Mouse (Mus musculus) embryonic facial prominence, embryonic 15.5 days (tissue): Measurements from ENCODE around the gene Gm14147. TPM values are rescaled to one million over a fixed set of nuclear protein-coding genes. Genes with fewer than 3 reads are reported as not detected.
"Not testable (repeated sequence)": the region's sequence is repeated elsewhere in the genome, so short reads cannot be mapped to it uniquely, and the experiment has no call there.

ENCODE experiments used
- ATAC-seq: fragments of 200-750 bp; cut with Nextera tagmentation; 2 replicates; pipeline ENCODE4 v1.8.0; 2017; ENCODE audit warnings: low read depth, moderate TSS enrichment; ENCODE audit not compliant: insufficient number of reproducible peaks, low FRiP score, low TSS enrichment
- H3K27ac ChIP-seq: fragments of 300-500 bp; sonication (generic); replicated peaks from 2 replicates; pipeline ENCODE4 v1.5.1; 2015; ENCODE audit warnings: mild to moderate bottlenecking, inconsistent platforms
- H3K27me3 ChIP-seq: fragments of 300-500 bp; sonication (generic); 2 replicates; pipeline ENCODE4 v1.6.1; 2015; ENCODE audit warnings: inconsistent platforms
- H3K36me3 ChIP-seq: fragments of 300-500 bp; sonication (generic); 2 replicates; pipeline ENCODE4 v1.6.1; 2015; ENCODE audit warnings: mild to moderate bottlenecking, inconsistent platforms
- H3K4me1 ChIP-seq: fragments of 300-500 bp; sonication (generic); 2 replicates; pipeline ENCODE4 v1.6.1; 2015; ENCODE audit warnings: inconsistent platforms
- H3K4me2 ChIP-seq: fragments of 300-500 bp; sonication (generic); replicated peaks from 2 replicates; pipeline ENCODE4 v1.6.1; 2015; ENCODE audit warnings: mild to moderate bottlenecking, inconsistent platforms
- H3K4me3 ChIP-seq: fragments of 300-500 bp; sonication (generic); replicated peaks from 2 replicates; pipeline ENCODE4 v1.5.1; 2015; ENCODE audit warnings: mild to moderate bottlenecking, inconsistent platforms
- H3K9ac ChIP-seq: fragments of 300-500 bp; sonication (generic); 2 replicates; pipeline ENCODE4 v1.6.1; 2015; ENCODE audit warnings: inconsistent platforms
- H3K9me3 ChIP-seq: fragments of 300-500 bp; sonication (generic); replicated peaks from 2 replicates; pipeline ENCODE4 v1.6.1; 2016; ENCODE audit warnings: inconsistent platforms
- WGBS: fragments of 180-500 bp; shearing (Covaris S2); methylation state at CpG from one replicate; pipeline ENCODE4 v1.1.7; 2015; 5-methylcytosine and 5-hydroxymethylcytosine counted together
- polyA plus RNA-seq: library from polyadenylated mRNA; unstranded; fragments of >200 nt; fragmentation: Nextera tagmentation; extraction: Ambion mirVana; gene quantifications from 2 replicates; pipeline ENCODE4 v1.2.1, GENCODE M21; 2015

Gene Gm14147
- polyA plus RNA-seq, result not detected in 2 replicates

DNA sequence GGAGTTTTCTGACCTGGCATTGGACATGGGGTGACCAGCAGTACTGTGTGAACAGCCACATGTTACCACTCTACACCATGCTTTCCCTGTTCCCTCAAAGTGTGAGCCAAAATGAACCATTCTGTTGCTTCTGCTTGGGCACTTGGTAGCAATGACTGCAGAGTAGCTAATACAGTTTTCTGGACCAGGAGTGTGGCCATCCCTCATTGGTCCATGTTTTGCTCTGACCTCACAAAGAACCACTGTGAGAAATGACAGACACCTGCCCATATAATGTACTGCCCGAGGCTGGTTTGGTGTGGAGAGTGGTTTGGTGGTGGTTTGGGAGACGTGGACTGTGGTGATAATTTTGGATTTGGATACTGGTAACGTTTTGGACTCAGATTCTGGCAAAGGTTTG lies at the start of gene Gm14147:
Gm14147 (plus strand) TSS at position 301 of the 400 bp plus-strand sequence.
- H3K27me3 ChIP-seq, H3K36me3 ChIP-seq, H3K27ac ChIP-seq, H3K4me1 ChIP-seq, H3K4me2 ChIP-seq, H3K9me3 ChIP-seq, H3K4me3 ChIP-seq, H3K9ac ChIP-seq, ATAC-seq: not testable (repeated sequence)
- no CpG with 5 or more reads among the region's 3 CpGs for WGBS

GRCm38 (mm10) chr2:151056637-151057036 lies 41.4 kb upstream of the Gm14147 start:
- 88% methylated on average over 1 of the region's 1 CpGs for WGBS
- Histone ChIP-seq H3K9ac (no peak overlapping the region), H3K4me2 (no peak overlapping the region), H3K36me3 (no peaks in the 10 kb centered on the region), H3K4me1 (no peaks in the 10 kb centered on the region), H3K27me3 (no peaks in the 10 kb centered on the region), H3K9me3 (no peaks in the 10 kb centered on the region), H3K4me3 (no peak overlapping the region), H3K27ac (no peak overlapping the region)
- ATAC-seq, result no peak

DNA sequence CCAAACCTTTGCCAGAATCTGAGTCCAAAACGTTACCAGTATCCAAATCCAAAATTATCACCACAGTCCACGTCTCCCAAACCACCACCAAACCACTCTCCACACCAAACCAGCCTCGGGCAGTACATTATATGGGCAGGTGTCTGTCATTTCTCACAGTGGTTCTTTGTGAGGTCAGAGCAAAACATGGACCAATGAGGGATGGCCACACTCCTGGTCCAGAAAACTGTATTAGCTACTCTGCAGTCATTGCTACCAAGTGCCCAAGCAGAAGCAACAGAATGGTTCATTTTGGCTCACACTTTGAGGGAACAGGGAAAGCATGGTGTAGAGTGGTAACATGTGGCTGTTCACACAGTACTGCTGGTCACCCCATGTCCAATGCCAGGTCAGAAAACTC lies 5.8 kb upstream of the Gm14147 start, which contains the start of gene Gm14151:
Gm14151 (minus strand) TSS at position 101 of the 400 bp plus-strand sequence.
- no CpG with 5 or more reads among the region's 3 CpGs for WGBS
- not testable (repeated sequence) for ATAC-seq

More for the DNA sequence above, 5.8 kb upstream of the Gm14147 start, which contains the start of gene Gm14151:
- not testable (repeated sequence) for H3K9me3 ChIP-seq, H3K36me3 ChIP-seq, H3K4me2 ChIP-seq, H3K4me1 ChIP-seq, H3K4me3 ChIP-seq, H3K27ac ChIP-seq, H3K27me3 ChIP-seq, H3K9ac ChIP-seq

Other genes starting within 250 kb of the Gm14147 start
- gene Abhd12, start 193.5 kb upstream of the Gm14147 start, polyA plus RNA-seq, result 74.2 and 78.9 TPM in 2 replicates
- gene Gins1, start 192.8 kb upstream of the Gm14147 start, polyA plus RNA-seq, result 26.4 and 28.0 TPM in 2 replicates
- 6.7 and 6.8 TPM in 2 replicates for gene Ninl, start 58.9 kb upstream of the Gm14147 start, polyA plus RNA-seq
- gene Nanp, start 58.8 kb upstream of the Gm14147 start, polyA plus RNA-seq, result 42.0 and 43.9 TPM in 2 replicates
- gene Gm14151, start 5.9 kb upstream of the Gm14147 start, polyA plus RNA-seq, result not detected in 2 replicates